10 mouse cellular contexts compared by ENCODE assay signal in genomic region chr10:94428186-94428942, GRCm38 (mm10).
DNase-seq lines count a peak whose midpoint lies in the region; ATAC-seq and TF ChIP-seq lines count a peak whose summit lies in the region.
"Had no signal": no experiment of that assay in that cellular context is flagged by ENCODE, and none has a peak within 500 bp of the region (broad histone marks: within the 10 kb centered on the region; RNA-seq: fewer than 3 reads in every experiment).

No protein-coding gene starts in this region.

- H3K36me3 ChIP-seq in liver, adult 2 months (ENCODE audit: control insufficient read depth, insufficient read depth, low read length) = no peaks in the 10 kb centered on the region

- in situ Hi-C loops in Patski (cut with MboI; ENCODE audit: low pct_unique_long_range_greater_than_20kb) = loop anchor here (5.0 kb wide), 1 partner anchor 179 kb away; no protein-coding TSS in a partner anchor

- POLR2A ChIA-PET in Patski (lab: Charles Lee) = interaction anchor here (0.6 to 0.7 kb wide), 3 partner anchors 117 to 793 kb away, joined by 3 to 5 read pairs (median 3); no protein-coding TSS in a partner anchor

- peak overlapping the region; percentile 85 for H3K27ac ChIP-seq in gastrocnemius, adult 2 months
- H3K27ac ChIP-seq in liver, adult 2 months (replicated peaks; ENCODE audit: insufficient read depth, low read depth, low read length) = no peak overlapping the region

- intact Hi-C loops in gastrocnemius, adult 2 months (cut with DNase I) = loop anchor here (5.0 kb wide), 1 partner anchor 89 kb away; no protein-coding TSS in a partner anchor
- intact Hi-C loops in gastrocnemius, postnatal 36 days (cut with DNase I) = no loop called here

- no peaks in the 10 kb centered on the region for H3K79me2 ChIP-seq in liver, adult 2 months (ENCODE audit: control insufficient read depth, insufficient read depth, low read length)

- peak overlapping the region; percentile 54 for H3K4me3 ChIP-seq in gastrocnemius, adult 2 months
- H3K4me3 ChIP-seq in liver, adult 2 months (ENCODE audit: insufficient read depth, low read depth, low read length) = no peak overlapping the region

- CTCF ChIA-PET in Patski (lab: Charles Lee) = interaction anchor here (0.6 to 1.4 kb wide), 3 partner anchors 34 to 180 kb away, joined by 3 to 8 read pairs (median 4); no protein-coding TSS in a partner anchor

- TF ChIP-seq CTCF in gastrocnemius, adult 2 months (IDR thresholded peaks at IDR 0.05) = peak; percentile 60
- TF ChIP-seq CTCF in liver, adult 2 months (IDR thresholded peaks at IDR 0.05; ENCODE audit: low read depth, low read length) = peak; percentile 27; the same call in 1 of the 2 replicates
- peak; percentile 74 for TF ChIP-seq CTCF in Patski (IDR thresholded peaks at IDR 0.05)

- peak; percentile 39 for DNase-seq in gastrocnemius, adult 2 months
- no peak for DNase-seq in gastrocnemius, postnatal 36 days
- no peak for DNase-seq in liver, adult 2 months (ENCODE audit: extremely low read depth, low read depth, low spot score)
- DNase-seq in liver = no peak
- DNase-seq in Patski (ENCODE audit: low read depth, low spot score) = no peak
- peak; percentile 59 for DNase-seq in cerebellum, adult 9-10 months
- DNase-seq in frontal cortex, postnatal 10 days (ENCODE audit: low spot score in 2 of 2) = no peak
- no peak for DNase-seq in urinary bladder, postnatal 4 days (ENCODE audit: low spot score in 2 of 2)
- DNase-seq: heart, postnatal 36 days; kidney, postnatal 10 days had no signal

- no peaks in the 10 kb centered on the region for H3K4me1 ChIP-seq in liver, adult 2 months (ENCODE audit: control insufficient read depth, insufficient read depth, low read length)

- 82% methylated on average over 12 of the region's 12 CpGs for WGBS in liver, adult 2 months

- H3K27me3 ChIP-seq in liver, adult 2 months (ENCODE audit: control insufficient read depth, insufficient read depth, low read length) = no peaks in the 10 kb centered on the region; the same call in 1 of the 2 replicates
- no peaks in the 10 kb centered on the region for H3K27me3 ChIP-seq in Patski

- H3K9ac ChIP-seq in liver, adult 2 months (ENCODE audit: low read depth, low read length) = no peak overlapping the region

- no peak for TF ChIP-seq POLR2A in liver, adult 2 months (IDR thresholded peaks at IDR 0.05; ENCODE audit: extremely low read depth, insufficient read depth, low read length)

- no peak for ATAC-seq in Patski

Comparison
In these comparisons a context has a peak if more than half of its experiments do, and no peak if none do; other contexts are left out.
1. DNase-seq: peak in gastrocnemius, adult 2 months (single experiment) and cerebellum, adult 9-10 months (single experiment); none in gastrocnemius, postnatal 36 days (0 of 2), liver, adult 2 months (single experiment), liver (single experiment), Patski (single experiment), frontal cortex, postnatal 10 days (0 of 2) and urinary bladder, postnatal 4 days (0 of 2).
2. Peak in every context shown above with its lines, with median percentiles within 50 percentile points of each other: CTCF ChIP-seq.